Mouse (Mus musculus): Measurements from ENCODE around the gene Atp2b1. TPM values are rescaled to one million over a fixed set of nuclear protein-coding genes. Genes with fewer than 3 reads are reported as not detected.

Atp2b1 gene
- polyA plus RNA-seq, 1 experiment from 2014 or later = 128 TPM

DNA sequence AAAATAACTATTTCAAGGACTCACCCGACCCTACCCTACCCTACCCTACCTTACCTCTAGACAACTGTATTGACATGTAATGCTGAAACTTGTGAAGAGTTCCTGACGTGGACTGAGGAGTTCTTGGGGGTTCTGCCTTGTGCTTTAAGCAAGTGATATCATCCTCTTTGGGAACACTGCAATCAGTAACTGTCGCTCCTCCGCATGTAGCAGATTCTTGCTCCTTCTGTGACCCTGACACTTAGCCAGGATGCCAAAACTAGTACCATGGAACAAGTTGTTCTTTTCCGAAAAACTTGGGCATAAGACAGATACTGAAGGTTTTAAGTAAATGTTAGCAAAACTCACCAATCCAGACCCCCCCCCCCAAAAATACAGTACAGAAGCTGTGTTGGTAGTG, 97.9 kb downstream of the Atp2b1 start:
- H3K4me1 ChIP-seq (replicated peaks; ENCODE audit: control insufficient read depth, insufficient read depth, low read length) = no peaks in the 10 kb centered on the region
- H3K4me2 ChIP-seq (replicated peaks; ENCODE audit: low read depth, low read length) = no peak overlapping the region
- no peak overlapping the region for H3K4me3 ChIP-seq (ENCODE audit: low read depth, low read length)
- H3K27me3 ChIP-seq (ENCODE audit: control insufficient read depth, insufficient read depth, low read length) = no peaks in the 10 kb centered on the region
- ATAC-seq (ENCODE audit: low FRiP score) (no peak), DNase-seq (ENCODE audit: low spot score) (no peak)
- peaks cover 3% of the 10 kb centered on the region; the same call in 1 of the 2 replicates for H3K36me3 ChIP-seq (ENCODE audit: control insufficient read depth, insufficient read depth, low read length)
- H3K9me3 ChIP-seq (ENCODE audit: control insufficient read depth, low read length) = no peaks in the 10 kb centered on the region
- no peak overlapping the region for H3K27ac ChIP-seq (ENCODE audit: low read depth, low read length)
- H3K9ac ChIP-seq (ENCODE audit: low read depth, low read length) = no peak overlapping the region
- 90% methylated on average over 5 of the region's 5 CpGs for WGBS

DNA sequence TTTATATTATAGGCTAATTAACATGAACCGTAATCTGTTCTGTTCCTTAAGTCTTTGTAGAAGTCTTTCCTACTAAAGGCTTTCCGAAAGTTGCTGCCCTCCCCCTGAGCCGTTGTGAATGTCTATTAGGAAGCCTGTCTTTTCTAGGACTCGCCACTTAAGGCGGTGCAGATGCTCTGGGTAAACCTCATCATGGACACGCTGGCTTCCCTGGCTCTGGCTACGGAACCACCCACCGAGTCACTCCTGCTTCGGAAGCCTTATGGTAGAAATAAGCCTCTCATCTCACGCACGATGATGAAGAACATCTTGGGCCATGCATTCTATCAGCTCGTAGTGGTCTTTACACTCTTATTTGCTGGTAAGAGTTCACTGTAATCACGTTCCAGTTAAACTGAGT, 100.5 kb downstream of the Atp2b1 start:
- Histone ChIP-seq H3K36me3 (ENCODE audit: control insufficient read depth, insufficient read depth, low read length) (peaks cover 3% of the 10 kb centered on the region; the same call in 1 of the 2 replicates), H3K4me1 (replicated peaks; ENCODE audit: control insufficient read depth, insufficient read depth, low read length) (no peaks in the 10 kb centered on the region), H3K27me3 (ENCODE audit: control insufficient read depth, insufficient read depth, low read length) (no peaks in the 10 kb centered on the region), H3K4me3 (ENCODE audit: low read depth, low read length) (no peak overlapping the region), H3K4me2 (replicated peaks; ENCODE audit: low read depth, low read length) (no peak overlapping the region), H3K9me3 (ENCODE audit: control insufficient read depth, low read length) (no peaks in the 10 kb centered on the region), H3K9ac (ENCODE audit: low read depth, low read length) (no peak overlapping the region), H3K27ac (ENCODE audit: low read depth, low read length) (no peak overlapping the region)
- no peak for DNase-seq (ENCODE audit: low spot score)
- no peak for ATAC-seq (ENCODE audit: low FRiP score)
- WGBS = 95% methylated on average over 13 of the region's 13 CpGs

DNA sequence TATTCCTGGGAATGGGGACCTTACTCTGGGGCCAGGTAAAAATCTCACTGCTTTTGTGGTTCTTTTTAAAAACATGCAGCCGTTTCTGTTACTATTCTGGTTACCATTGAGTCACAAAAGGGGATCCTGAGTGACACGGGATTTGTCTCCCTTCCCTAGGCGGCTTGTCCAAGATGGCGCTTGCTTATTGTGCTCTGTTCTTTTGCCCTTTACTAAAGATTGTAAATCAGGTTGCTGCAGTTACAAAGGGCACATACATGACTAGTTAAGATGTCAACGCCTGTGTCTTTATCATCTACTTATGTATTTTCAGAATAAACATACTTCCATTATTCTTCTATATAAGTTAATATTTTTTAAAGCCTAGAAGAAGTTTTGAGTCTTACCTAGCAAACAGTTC, 102.8 kb downstream of the Atp2b1 start:
- Histone ChIP-seq H3K4me1 (replicated peaks; ENCODE audit: control insufficient read depth, insufficient read depth, low read length) (no peaks in the 10 kb centered on the region), H3K27me3 (ENCODE audit: control insufficient read depth, insufficient read depth, low read length) (no peaks in the 10 kb centered on the region), H3K4me2 (replicated peaks; ENCODE audit: low read depth, low read length) (no peak overlapping the region), H3K27ac (ENCODE audit: low read depth, low read length) (no peak overlapping the region), H3K9me3 (ENCODE audit: control insufficient read depth, low read length) (no peaks in the 10 kb centered on the region), H3K36me3 (ENCODE audit: control insufficient read depth, insufficient read depth, low read length) (peaks cover 3% of the 10 kb centered on the region; the same call in 1 of the 2 replicates), H3K9ac (ENCODE audit: low read depth, low read length) (no peak overlapping the region), H3K4me3 (ENCODE audit: low read depth, low read length) (no peak overlapping the region)
- DNase-seq (ENCODE audit: low spot score) (no peak), ATAC-seq (ENCODE audit: low FRiP score) (no peak)
- WGBS = 87% methylated on average over 5 of the region's 5 CpGs

DNA sequence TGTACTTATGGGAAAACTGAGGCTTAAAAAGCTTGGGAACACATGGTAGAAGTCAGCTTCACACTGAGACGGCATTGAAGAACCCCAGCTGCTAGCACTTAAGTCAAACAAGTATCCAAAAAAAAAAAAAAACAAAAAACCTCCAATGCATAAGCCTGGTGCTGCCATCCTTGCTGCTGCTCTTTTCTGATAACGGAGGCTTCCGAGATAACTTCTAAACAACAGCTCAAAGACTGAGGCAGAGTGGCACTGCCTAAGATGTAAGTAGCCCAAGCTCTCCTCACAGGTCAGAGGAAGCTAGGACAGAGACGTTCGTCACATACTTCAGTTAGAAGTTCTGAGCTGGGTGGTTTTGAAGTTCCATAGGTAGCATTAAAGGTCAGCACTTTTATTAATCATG, 113.3 kb downstream of the Atp2b1 start:
- H3K27me3 ChIP-seq (ENCODE audit: control insufficient read depth, insufficient read depth, low read length) = no peaks in the 10 kb centered on the region
- H3K27ac ChIP-seq (ENCODE audit: low read depth, low read length) = no peak overlapping the region
- no peak overlapping the region for H3K4me2 ChIP-seq (replicated peaks; ENCODE audit: low read depth, low read length)
- DNase-seq (ENCODE audit: low spot score) = no peak
- H3K4me1 ChIP-seq (replicated peaks; ENCODE audit: control insufficient read depth, insufficient read depth, low read length) = no peaks in the 10 kb centered on the region
- no peak overlapping the region for H3K4me3 ChIP-seq (ENCODE audit: low read depth, low read length)
- no peak for ATAC-seq (ENCODE audit: low FRiP score)
- WGBS = 91% methylated on average over 5 of the region's 5 CpGs
- H3K36me3 ChIP-seq (ENCODE audit: control insufficient read depth, insufficient read depth, low read length) = no peaks in the 10 kb centered on the region
- H3K9ac ChIP-seq (ENCODE audit: low read depth, low read length) = no peak overlapping the region
- no peaks in the 10 kb centered on the region for H3K9me3 ChIP-seq (ENCODE audit: control insufficient read depth, low read length)

DNA sequence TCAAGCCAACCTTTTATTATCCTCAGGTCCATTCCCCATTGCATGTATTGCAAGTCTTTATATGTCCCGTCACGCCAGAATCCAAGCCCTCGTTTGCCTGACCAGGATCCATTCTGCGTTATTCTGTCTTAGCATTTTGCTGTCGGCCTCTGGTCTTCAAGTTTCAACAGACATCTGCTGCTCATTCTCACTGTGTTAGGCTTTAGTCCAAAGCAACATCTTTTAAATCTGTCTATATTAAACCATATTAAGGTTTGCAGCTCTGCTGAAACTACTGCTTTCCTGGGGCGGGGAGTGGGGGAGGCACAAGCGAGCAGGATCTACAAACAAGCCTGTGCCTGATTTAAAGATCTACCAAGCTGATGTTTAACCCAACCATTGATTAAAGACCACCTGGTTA, 115.6 kb downstream of the Atp2b1 start:
- Histone ChIP-seq H3K9me3 (ENCODE audit: control insufficient read depth, low read length) (no peaks in the 10 kb centered on the region), H3K27me3 (ENCODE audit: control insufficient read depth, insufficient read depth, low read length) (no peaks in the 10 kb centered on the region), H3K4me2 (replicated peaks; ENCODE audit: low read depth, low read length) (no peak overlapping the region), H3K27ac (ENCODE audit: low read depth, low read length) (no peak overlapping the region), H3K4me3 (ENCODE audit: low read depth, low read length) (no peak overlapping the region), H3K36me3 (ENCODE audit: control insufficient read depth, insufficient read depth, low read length) (no peaks in the 10 kb centered on the region), H3K4me1 (replicated peaks; ENCODE audit: control insufficient read depth, insufficient read depth, low read length) (no peaks in the 10 kb centered on the region), H3K9ac (ENCODE audit: low read depth, low read length) (no peak overlapping the region)
- ATAC-seq (ENCODE audit: low FRiP score) (no peak), DNase-seq (ENCODE audit: low spot score) (no peak)
- WGBS = 93% methylated on average over 7 of the region's 7 CpGs

DNA sequence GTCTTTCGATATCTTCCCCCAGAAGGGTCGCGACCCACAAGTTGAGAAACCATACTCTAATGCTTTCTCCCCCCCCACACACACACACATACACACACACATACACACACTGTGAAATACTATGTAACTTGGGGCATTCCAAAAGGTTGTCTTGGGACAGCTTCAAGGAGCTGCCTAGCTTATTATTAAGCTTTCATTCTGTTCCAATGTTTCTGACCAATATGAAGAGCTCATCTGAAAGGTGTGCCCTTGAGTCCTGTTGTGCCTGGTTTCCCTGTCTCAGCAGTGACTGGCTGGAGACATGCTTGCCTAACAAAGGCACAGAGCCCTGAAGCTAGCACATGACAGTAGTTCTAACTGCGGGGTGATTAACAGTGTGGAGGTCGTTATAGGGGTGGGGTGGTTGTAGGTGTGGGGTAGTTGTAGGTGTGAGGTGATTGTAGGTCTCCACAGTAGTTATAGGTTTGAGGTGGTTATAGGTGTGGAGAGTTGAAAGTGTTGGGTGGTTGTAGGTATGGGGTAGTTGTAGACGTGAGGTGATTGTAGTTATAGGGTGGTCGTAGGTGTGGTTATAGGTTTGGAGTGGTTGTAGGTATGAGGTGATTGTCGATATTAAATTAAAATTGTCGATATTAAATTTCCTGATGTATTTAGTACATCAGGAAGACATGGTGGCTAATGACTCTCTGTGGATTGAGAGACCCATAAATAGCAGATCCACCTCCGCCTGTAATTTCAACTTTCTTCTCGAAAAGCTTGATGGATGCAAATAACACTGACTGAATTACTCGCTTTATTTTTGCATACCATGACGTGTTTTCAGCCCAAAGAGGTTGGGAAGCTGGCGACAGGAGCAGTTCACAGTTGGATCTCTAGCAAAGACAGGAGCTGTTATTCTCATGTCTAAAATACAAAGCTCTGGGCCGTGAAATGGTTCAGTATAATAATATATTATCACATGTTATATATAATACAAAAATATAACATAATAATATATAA, 119.9 kb downstream of the Atp2b1 start:
- H3K4me1 ChIP-seq (replicated peaks; ENCODE audit: control insufficient read depth, insufficient read depth, low read length) = no peaks in the 10 kb centered on the region
- DNase-seq (ENCODE audit: low spot score) (no peak), ATAC-seq (ENCODE audit: low FRiP score) (no peak)
- H3K4me3 ChIP-seq (ENCODE audit: low read depth, low read length) = no peak overlapping the region
- H3K9me3 ChIP-seq (ENCODE audit: control insufficient read depth, low read length) = no peaks in the 10 kb centered on the region
- no peak overlapping the region for H3K27ac ChIP-seq (ENCODE audit: low read depth, low read length)
- no peak overlapping the region for H3K9ac ChIP-seq (ENCODE audit: low read depth, low read length)
- no peak overlapping the region for H3K4me2 ChIP-seq (replicated peaks; ENCODE audit: low read depth, low read length)
- H3K27me3 ChIP-seq (ENCODE audit: control insufficient read depth, insufficient read depth, low read length) = no peaks in the 10 kb centered on the region
- 93% methylated on average over 15 of the region's 15 CpGs for WGBS
- H3K36me3 ChIP-seq (ENCODE audit: control insufficient read depth, insufficient read depth, low read length) = no peaks in the 10 kb centered on the region

DNA sequence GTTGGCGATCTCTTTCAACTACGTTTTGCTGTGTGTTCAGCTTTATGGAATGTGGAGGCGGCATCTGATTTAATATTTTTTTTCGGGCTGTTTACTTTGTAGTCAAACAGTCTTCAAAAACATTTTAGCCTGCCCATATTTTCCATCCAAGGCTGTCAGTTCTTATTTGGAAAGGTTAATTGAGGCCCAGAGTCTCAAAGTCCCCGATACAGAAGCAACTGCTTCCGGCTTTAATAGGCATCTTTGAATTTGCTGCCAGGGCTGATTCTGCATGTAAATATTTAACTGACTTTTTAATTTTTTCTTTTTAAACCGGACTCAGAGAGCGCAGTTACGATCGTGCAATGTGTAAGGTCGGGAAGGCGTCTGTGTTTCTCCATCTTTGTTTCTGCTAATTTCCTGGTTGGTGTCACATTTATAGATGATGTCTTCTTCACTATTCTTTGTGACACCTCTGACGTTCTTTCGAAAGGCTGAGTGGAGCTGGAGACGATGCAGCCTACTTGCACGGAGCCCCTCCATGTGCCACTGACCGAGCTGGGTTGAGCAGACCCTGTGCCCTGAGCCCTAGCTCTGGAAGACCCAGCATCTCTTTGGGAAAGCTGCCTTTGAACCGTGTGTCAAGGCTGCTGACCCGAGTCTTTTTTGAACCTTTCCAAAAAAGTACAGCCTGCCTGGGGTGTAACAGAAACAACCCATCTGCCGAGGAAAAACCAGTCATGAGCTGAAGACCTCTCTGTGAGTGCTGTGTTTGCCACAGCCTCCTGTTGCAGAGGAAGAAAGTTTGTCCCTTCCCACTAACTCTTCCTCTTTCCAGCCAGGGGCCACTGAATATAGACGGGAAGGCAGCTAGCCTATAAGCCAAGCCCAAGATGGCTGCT, 123.2 kb downstream of the Atp2b1 start:
- Histone ChIP-seq H3K27ac (ENCODE audit: low read depth, low read length) (no peak overlapping the region), H3K36me3 (ENCODE audit: control insufficient read depth, insufficient read depth, low read length) (no peaks in the 10 kb centered on the region), H3K4me2 (replicated peaks; ENCODE audit: low read depth, low read length) (no peak overlapping the region), H3K27me3 (ENCODE audit: control insufficient read depth, insufficient read depth, low read length) (no peaks in the 10 kb centered on the region), H3K4me3 (ENCODE audit: low read depth, low read length) (no peak overlapping the region), H3K9me3 (ENCODE audit: control insufficient read depth, low read length) (no peaks in the 10 kb centered on the region), H3K4me1 (replicated peaks; ENCODE audit: control insufficient read depth, insufficient read depth, low read length) (no peaks in the 10 kb centered on the region), H3K9ac (ENCODE audit: low read depth, low read length) (no peak overlapping the region)
- ATAC-seq (ENCODE audit: low FRiP score) (no peak), DNase-seq (ENCODE audit: low spot score) (no peak)
- WGBS = 85% methylated on average over 21 of the region's 21 CpGs

DNA sequence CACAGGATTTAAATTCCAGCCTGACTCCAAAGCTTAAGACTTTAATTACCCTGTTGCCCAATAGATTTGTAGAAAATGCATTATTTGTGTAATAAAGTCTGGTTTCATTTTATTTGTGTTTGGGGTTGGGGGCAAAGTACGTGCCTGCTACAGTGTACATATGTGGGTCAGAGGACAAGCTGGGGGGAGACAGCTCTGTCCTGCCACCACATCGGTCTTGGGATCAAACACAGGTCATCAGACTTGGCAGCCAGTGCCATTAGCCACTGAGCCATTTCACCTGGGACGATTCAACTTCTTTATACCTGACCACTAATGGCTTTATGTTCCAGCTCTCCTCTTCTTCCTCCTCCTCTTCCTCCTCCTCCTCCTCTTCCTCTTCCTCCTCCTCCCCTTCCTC, 124.7 kb downstream of the Atp2b1 start:
- ATAC-seq (ENCODE audit: low FRiP score) = no peak
- H3K9ac ChIP-seq (ENCODE audit: low read depth, low read length) = no peak overlapping the region
- H3K4me3 ChIP-seq (ENCODE audit: low read depth, low read length) = no peak overlapping the region
- no peaks in the 10 kb centered on the region for H3K36me3 ChIP-seq (ENCODE audit: control insufficient read depth, insufficient read depth, low read length)
- no peak overlapping the region for H3K27ac ChIP-seq (ENCODE audit: low read depth, low read length)
- H3K27me3 ChIP-seq (ENCODE audit: control insufficient read depth, insufficient read depth, low read length) = no peaks in the 10 kb centered on the region
- H3K9me3 ChIP-seq (ENCODE audit: control insufficient read depth, low read length) = no peaks in the 10 kb centered on the region
- no peaks in the 10 kb centered on the region for H3K4me1 ChIP-seq (replicated peaks; ENCODE audit: control insufficient read depth, insufficient read depth, low read length)
- H3K4me2 ChIP-seq (replicated peaks; ENCODE audit: low read depth, low read length) = no peak overlapping the region
- WGBS = 92% methylated on average over 3 of the region's 3 CpGs
- DNase-seq (ENCODE audit: low spot score) = no peak
